Mouse (Mus musculus) CH12.LX (cell line): ENCODE results near the gene Psmb11. TPM values are rescaled to one million over a fixed set of nuclear protein-coding genes. Genes with fewer than 3 reads are reported as not detected.

Experiments used
- DNase-seq: peaks from one replicate; pipeline ENCODE4 v3.0.0-alpha.2; 2013; ENCODE audit errors: extremely low read depth
- H3K27ac ChIP-seq: 2 replicates; pipeline ENCODE4 v1.5.1; 2012; ENCODE audit warnings: low read depth, mild to moderate bottlenecking, control low read depth, moderate library complexity; ENCODE audit not compliant: insufficient read depth
- H3K27me3 ChIP-seq: replicated peaks from 2 replicates; pipeline ENCODE3; 2012; ENCODE audit warnings: inconsistent platforms
- H3K36me3 ChIP-seq, 2 experiments: replicated peaks in 1 of 2; 2 replicates each; pipeline versions ENCODE3 to v1.6.1; 2012; ENCODE audit warnings: inconsistent platforms in 1 of 2, low read length in 1 of 2, mild to moderate bottlenecking in 1 of 2, mixed read lengths in 1 of 2, moderate library complexity in 1 of 2; ENCODE audit not compliant: control insufficient read depth in 1 of 2, insufficient read depth in 1 of 2
- H3K4me1 ChIP-seq, 2 experiments: 2 replicates each; pipeline ENCODE4 v1.6.1; 2012; ENCODE audit warnings: inconsistent platforms in 1 of 2, moderate library complexity in 1 of 2; ENCODE audit not compliant: insufficient read depth in 2 of 2, control insufficient read depth in 1 of 2
- H3K4me2 ChIP-seq: 2 replicates; pipeline ENCODE4 v1.6.1; 2012; ENCODE audit warnings: low read depth, mild to moderate bottlenecking, control low read depth; ENCODE audit not compliant: poor library complexity, insufficient read depth, severe bottlenecking
- H3K4me3 ChIP-seq, 3 experiments: fragments of 150-350 bp in 1 of 3; sonication (generic) in 1 of 3; replicated peaks in 1 of 3; 2 replicates each; pipeline versions ENCODE3 to v1.5.1; 2011 to 2012; ENCODE audit warnings: low read depth in 2 of 3, low read length in 2 of 3, mild to moderate bottlenecking in 2 of 3, moderate library complexity in 2 of 3, control low read depth in 1 of 3, improper control_type of control experiment in 1 of 3, inconsistent platforms in 1 of 3, mixed read lengths in 1 of 3; ENCODE audit not compliant: poor library complexity in 1 of 3
- H3K79me2 ChIP-seq: replicated peaks from 2 replicates; pipeline ENCODE4 v1.6.1; 2012; ENCODE audit warnings: mild to moderate bottlenecking, moderate library complexity; ENCODE audit not compliant: control insufficient read depth, poor library complexity, insufficient read depth, severe bottlenecking; ENCODE audit errors: extremely low read depth
- H3K9ac ChIP-seq: 2 replicates; pipeline ENCODE4 v1.6.1; 2012; ENCODE audit warnings: low read depth, mild to moderate bottlenecking, control low read depth, moderate library complexity; ENCODE audit not compliant: insufficient read depth
- H3K9me3 ChIP-seq: replicated peaks from 2 replicates; pipeline ENCODE3; 2012; ENCODE audit warnings: low read length, inconsistent platforms, mixed read lengths
- BHLHE40 ChIP-seq: IDR thresholded peaks from 2 replicates; pipeline ENCODE4 v1.6.1; 2011; ENCODE audit warnings: mild to moderate bottlenecking, low read depth, low read length, improper control_type of control experiment
- CHD1 ChIP-seq: IDR thresholded peaks from 2 replicates; pipeline ENCODE4 v1.6.1; 2012; ENCODE audit warnings: low read depth, low read length, improper control_type of control experiment, inconsistent platforms
- CTCF ChIP-seq, 2 experiments: IDR thresholded peaks in 1 of 2; conservative IDR thresholded peaks in 1 of 2; 2 replicates each; pipeline ENCODE4 v1.5.1; 2011 to 2012; ENCODE audit warnings: low read depth in 2 of 2, low read length in 2 of 2, improper control_type of control experiment in 1 of 2, inconsistent platforms in 1 of 2, mild to moderate bottlenecking in 1 of 2, moderate library complexity in 1 of 2
- ELF1 ChIP-seq: IDR thresholded peaks from 2 replicates; pipeline ENCODE4 v1.6.1; 2014; ENCODE audit warnings: low read depth, mild to moderate bottlenecking, inconsistent platforms, low read length, improper control_type of control experiment
- ETS1 ChIP-seq: conservative IDR thresholded peaks from 2 replicates; pipeline ENCODE4 v1.6.1; 2012; ENCODE audit warnings: low read depth, mild to moderate bottlenecking, inconsistent platforms, low read length, improper control_type of control experiment, moderate library complexity
- HCFC1 ChIP-seq: IDR thresholded peaks from 2 replicates; pipeline ENCODE4 v1.6.1; 2012; ENCODE audit warnings: low read depth, mild to moderate bottlenecking, inconsistent platforms, low read length, improper control_type of control experiment
- JUND ChIP-seq: conservative IDR thresholded peaks from 2 replicates; pipeline ENCODE4 v1.6.1; 2011; ENCODE audit warnings: low read depth, low read length, improper control_type of control experiment
- MAFK ChIP-seq: IDR thresholded peaks from 2 replicates; pipeline ENCODE4 v1.6.1; 2011; ENCODE audit warnings: low read length, improper control_type of control experiment; ENCODE audit not compliant: insufficient replicate concordance
- MAX ChIP-seq: IDR thresholded peaks from 2 replicates; pipeline ENCODE4 v1.6.1; 2011; ENCODE audit warnings: low read length, improper control_type of control experiment
- MEF2A ChIP-seq: IDR thresholded peaks from 2 replicates; pipeline ENCODE4 v1.6.1; 2014; ENCODE audit warnings: low read depth, mild to moderate bottlenecking, inconsistent platforms, low read length, improper control_type of control experiment, borderline replicate concordance
- NELFE ChIP-seq: IDR thresholded peaks from 2 replicates; pipeline ENCODE4 v1.6.1; 2011; ENCODE audit warnings: low read depth, low read length, improper control_type of control experiment
- PAX5 ChIP-seq: IDR thresholded peaks from 2 replicates; pipeline ENCODE4 v1.6.1; 2012; ENCODE audit warnings: low read length, inconsistent platforms, mixed read lengths
- RAD21 ChIP-seq: IDR thresholded peaks from 2 replicates; pipeline ENCODE4 v1.6.1; 2011; ENCODE audit warnings: low read depth, mild to moderate bottlenecking, low read length, improper control_type of control experiment, moderate library complexity
- SMC3 ChIP-seq: IDR thresholded peaks from 2 replicates; pipeline ENCODE4 v1.6.1; 2011; ENCODE audit warnings: low read depth, low read length, improper control_type of control experiment
- TBP ChIP-seq: conservative IDR thresholded peaks from 2 replicates; pipeline ENCODE4 v1.6.1; 2011; ENCODE audit warnings: low read depth, low read length, improper control_type of control experiment
- USF1 ChIP-seq: IDR thresholded peaks from 2 replicates; pipeline ENCODE4 v1.6.1; 2014; ENCODE audit warnings: low read depth, mild to moderate bottlenecking, inconsistent platforms, low read length, improper control_type of control experiment
- ZMIZ1 ChIP-seq: IDR thresholded peaks from 2 replicates; pipeline ENCODE4 v1.6.1; 2012; ENCODE audit warnings: low read depth, mild to moderate bottlenecking, inconsistent platforms, low read length, improper control_type of control experiment
- dilution Hi-C: fragments of 300-500 bp; cut with MboI; formaldehyde crosslinking; loops from 2 replicates; pipeline ENCODE4 v1.14.3; 2020; ENCODE audit warnings: low sequenced_read_pairs; ENCODE audit not compliant: extremely low pct_unique_long_range_greater_than_20kb, extremely low pct_ligation_motif_present
- in situ Hi-C: fragments of 300-500 bp; cut with MboI; formaldehyde crosslinking; loops from 3 replicates; pipeline ENCODE4 v1.14.3; 2019; ENCODE audit warnings: low sequenced_read_pairs, low pct_ligation_motif_present, low pct_unique_long_range_greater_than_20kb, mixed read lengths
- polyA plus RNA-seq: library from polyadenylated mRNA; unstranded; fragments of >175 nt; gene quantifications from 2 replicates; pipeline ENCODE4 v1.2.1, GENCODE M21; 2012; ENCODE audit warnings: low read depth; ENCODE audit not compliant: insufficient read length
- total RNA-seq, 2 experiments: library from RNA; depleted of rRNA; stranded (reverse); fragments of 300-350 nt in 1 of 2; fragments of >200 nt in 1 of 2; gene quantifications; 2 replicates each; pipeline ENCODE4 v1.2.3; 2012 to 2014

Psmb11 gene
- total and polyA plus RNA-seq, 3 experiments: not detected

GRCm38 (mm10) chr14:54597084-54597483 is 24.1 kb upstream of the Psmb11 start:
- Histone ChIP-seq H3K36me3 (peaks cover 0 to 14% of the 10 kb centered on the region in 2 experiments), H3K27ac (no peak overlapping the region), H3K4me3 (no peak overlapping the region), H3K27me3 (no peaks in the 10 kb centered on the region), H3K9ac (no peak overlapping the region), H3K4me2 (no peak overlapping the region), H3K4me1 (peaks cover 0 to under 1% of the 10 kb centered on the region in 2 experiments; a peak in 1 of 4 replicates), H3K9me3 (peaks cover 6% of the 10 kb centered on the region), H3K79me2 (no peaks in the 10 kb centered on the region)
- DNase-seq: peak; percentile 38
- in situ Hi-C loops: no loop called here
- dilution Hi-C loops: no loop called here
- TF ChIP-seq SMC3: peak; percentile 49
- TF ChIP-seq ELF1: no peak
- TF ChIP-seq RAD21: peak; percentile 55
- TF ChIP-seq TBP: no peak
- TF ChIP-seq USF1: no peak
- peak; percentile 61 to 70 for TF ChIP-seq CTCF (conservative IDR thresholded peaks at IDR 0.05 in 1 of 2, IDR thresholded peaks at IDR 0.05 in 1 of 2; ENCODE audit: low read depth in 2 of 2, low read length in 2 of 2)
- TF ChIP-seq HCFC1: no peak

GRCm38 (mm10) chr14:54601601-54602000 is 19.6 kb upstream of the Psmb11 start:
- H3K27ac ChIP-seq: no peak overlapping the region
- dilution Hi-C loops (no loop called here), in situ Hi-C loops (no loop called here)
- peaks cover 3 to 16% of the 10 kb centered on the region in 2 experiments; a peak in 3 of 4 replicates for H3K4me1 ChIP-seq
- DNase-seq: no peak
- no peaks in the 10 kb centered on the region for H3K79me2 ChIP-seq
- H3K4me3 ChIP-seq: no peak overlapping the region
- no peaks in the 10 kb centered on the region for H3K9me3 ChIP-seq
- H3K27me3 ChIP-seq: no peaks in the 10 kb centered on the region
- no peak overlapping the region for H3K4me2 ChIP-seq
- H3K9ac ChIP-seq: no peak overlapping the region
- no peaks in the 10 kb centered on the region for H3K36me3 ChIP-seq
- TF ChIP-seq MAX (no peak), CTCF (conservative IDR thresholded peaks at IDR 0.05 in 1 of 2, IDR thresholded peaks at IDR 0.05 in 1 of 2; ENCODE audit: low read depth in 2 of 2, low read length in 2 of 2) (no peak), TBP (no peak), ETS1 (no peak), MAFK (no peak), ELF1 (no peak), CHD1 (no peak), ZMIZ1 (no peak), BHLHE40 (no peak), PAX5 (no peak), SMC3 (no peak), NELFE (no peak), MEF2A (no peak), USF1 (no peak), JUND (no peak)
